Mouse (Mus musculus) monocyte, adult 5-6 weeks (primary cell): ENCODE measurements around the gene Cenpl. TPM values are rescaled to one million over a fixed set of nuclear protein-coding genes. Genes with fewer than 3 reads are reported as not detected.

Experiments used
- total RNA-seq: library from RNA; stranded (forward); fragments of 200-1000, 200-491, 200-594 nt; gene quantifications from 3 replicates; pipeline ENCODE4 v1.2.3, GENCODE M21; 2017

Cenpl gene
- total RNA-seq, 1 experiment from 2014 or later, result 3.1 TPM

Other genes with a start within 250 kb of the Cenpl start
- 28.3 to 44.1 TPM (median 33.3 TPM) in 3 replicates for gene Rc3h1, start 164.3 kb upstream of the Cenpl start, total RNA-seq
- 0.64 to 7.9 TPM (median 0.68 TPM) in 3 replicates for gene Serpinc1, start 92.1 kb upstream of the Cenpl start, total RNA-seq
- gene Zbtb37, start 35.9 kb upstream of the Cenpl start, total RNA-seq, result 13.1 to 20.4 TPM (median 15.5 TPM) in 3 replicates
- gene Dars2, start 55 bp upstream of the Cenpl start, total RNA-seq, result 5.7 to 12.4 TPM (median 8.2 TPM) in 3 replicates
- gene Klhl20, start 60.8 kb downstream of the Cenpl start, total RNA-seq, result 17.1 to 39.8 TPM (median 20.9 TPM) in 3 replicates
- not detected in 3 replicates for gene Ankrd45, start 72.0 kb downstream of the Cenpl start, total RNA-seq
- gene Tex50, start 88.6 kb downstream of the Cenpl start, total RNA-seq, result 2.5 TPM in 1 of 3 replicates, not detected in the others
- 147 to 194 TPM (median 189 TPM) in 3 replicates for gene Prdx6, start 180.5 kb downstream of the Cenpl start, total RNA-seq